Mouse (Mus musculus) spleen, postnatal 10 days (tissue): ENCODE results near the gene Rhob.
"Not testable (repeated sequence)": the region's sequence is repeated elsewhere in the genome, so short reads cannot be mapped to it uniquely, and the experiment has no call there.

Experiments
- DNase-seq, 2 experiments: peaks; one replicate each; pipeline ENCODE4 v3.0.0; 2021 to 2022; ENCODE audit warnings: low spot score in 2 of 2

The Rhob gene

GRCm38 (mm10) chr12:8472591-8473358 is 27.0 kb downstream of the Rhob start:
- DNase-seq, result peak in 1 of 2 experiments; percentile 30

GRCm38 (mm10) chr12:8472051-8472450 is 27.8 kb downstream of the Rhob start:
- DNase-seq, result no peak

GRCm38 (mm10) chr12:8470962-8471361 is 28.8 kb downstream of the Rhob start:
- DNase-seq, result no peak

GRCm38 (mm10) chr12:8469742-8470494 is 29.9 kb downstream of the Rhob start:
- no peak for DNase-seq

- DNase-seq, result no peak
Measured at GRCm38 (mm10) chr12:8468221-8468865, 31.5 kb downstream of the Rhob start.

- DNase-seq, result no peak
Measured at GRCm38 (mm10) chr12:8467029-8467924, 32.5 kb downstream of the Rhob start.

- no peak for DNase-seq
Measured at GRCm38 (mm10) chr12:8465680-8466079, 34.1 kb downstream of the Rhob start.

GRCm38 (mm10) chr12:8464961-8465360 is 34.8 kb downstream of the Rhob start:
- no peak for DNase-seq

- DNase-seq, result no peak
Measured at GRCm38 (mm10) chr12:8463599-8464160, 36.1 kb downstream of the Rhob start.

GRCm38 (mm10) chr12:8462533-8462932 is 37.3 kb downstream of the Rhob start:
- DNase-seq, result no peak

GRCm38 (mm10) chr12:8461575-8461974 is 38.2 kb downstream of the Rhob start:
- not testable (repeated sequence) for DNase-seq

GRCm38 (mm10) chr12:8458400-8458799 is 41.4 kb downstream of the Rhob start:
- no peak for DNase-seq

GRCm38 (mm10) chr12:8457052-8457451 is 42.8 kb downstream of the Rhob start:
- no peak for DNase-seq

- no peak for DNase-seq
Measured at GRCm38 (mm10) chr12:8455046-8455445, 44.8 kb downstream of the Rhob start.

GRCm38 (mm10) chr12:8454487-8454886 is 45.3 kb downstream of the Rhob start:
- DNase-seq, result no peak

- no peak for DNase-seq
Measured at GRCm38 (mm10) chr12:8452766-8453621, 46.8 kb downstream of the Rhob start.

- no peak for DNase-seq
Measured at GRCm38 (mm10) chr12:8451571-8452485, 48.0 kb downstream of the Rhob start.

- DNase-seq, result no peak
Measured at GRCm38 (mm10) chr12:8450639-8451038, 49.2 kb downstream of the Rhob start.

- no peak for DNase-seq
Measured at GRCm38 (mm10) chr12:8450028-8450427, 49.8 kb downstream of the Rhob start.
